Mouse (Mus musculus): ENCODE measurements around the gene Ngp.

- no peak for TF ChIP-seq CTCF (IDR thresholded peaks at IDR 0.05; ENCODE audit: extremely low read depth, insufficient read depth, low read length)
- TF ChIP-seq POLR2A (IDR thresholded peaks at IDR 0.05; ENCODE audit: extremely low read depth, insufficient read depth, low read length), result no peak
Observed at GRCm38 (mm10) chr9:110400650-110401049, 18.9 kb upstream of the Ngp start.

Measured in cortical plate, adult 2 months (tissue).